Mouse (Mus musculus) megakaryocyte, adult 5-6 weeks (primary cell): Measurements from ENCODE around the gene Rxfp1. TPM values are rescaled to one million over a fixed set of nuclear protein-coding genes. Genes with fewer than 3 reads are reported as not detected.
"Not testable (repeated sequence)": the region's sequence is repeated elsewhere in the genome, so short reads cannot be mapped to it uniquely, and the experiment has no call there.

Source experiments
- ATAC-seq: 2 replicates; pipeline ENCODE4 v1.8.0; 2016; ENCODE audit warnings: mild to moderate bottlenecking, inconsistent platforms; ENCODE audit not compliant: poor library complexity, severe bottlenecking
- total RNA-seq, 2 experiments: library from RNA; stranded (forward) in 1 of 2; stranded (reverse) in 1 of 2; fragments of 153-499, 151-499 nt in 1 of 2; fragments of 221-1000, 200-1000 nt in 1 of 2; gene quantifications; 2 replicates each; pipeline versions ENCODE4 v1.2.3 to v1.2.4; 2015 to 2017

The Rxfp1 gene
- not detected in 2 replicates for total RNA-seq (2015)
- total RNA-seq (2017): 0.04 TPM in 1 of 2 replicates, not detected in the other

DNA sequence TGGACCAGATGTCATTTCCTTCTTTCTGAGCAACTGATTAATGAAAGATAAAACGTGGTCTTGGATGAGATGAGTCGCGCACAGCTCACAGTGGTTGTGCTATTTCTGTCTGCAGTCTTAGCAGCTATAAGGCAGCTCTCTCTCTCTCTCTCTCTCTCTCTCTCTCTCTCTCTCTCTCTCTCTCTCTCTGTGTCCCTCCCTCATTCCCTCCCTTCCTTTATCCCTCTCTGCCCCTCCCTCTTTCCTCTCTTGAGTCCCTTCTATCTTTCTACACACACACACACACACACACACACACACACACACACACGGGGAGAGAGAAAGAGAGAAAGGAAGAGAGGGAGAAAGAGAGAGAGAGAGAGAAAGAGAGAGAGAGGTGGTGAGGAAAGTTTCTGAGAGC is at the start of gene Rxfp1:
Gene Rxfp1, minus strand, starts transcription at position 101 of the 400 bp plus-strand sequence.
- no peak for ATAC-seq

DNA sequence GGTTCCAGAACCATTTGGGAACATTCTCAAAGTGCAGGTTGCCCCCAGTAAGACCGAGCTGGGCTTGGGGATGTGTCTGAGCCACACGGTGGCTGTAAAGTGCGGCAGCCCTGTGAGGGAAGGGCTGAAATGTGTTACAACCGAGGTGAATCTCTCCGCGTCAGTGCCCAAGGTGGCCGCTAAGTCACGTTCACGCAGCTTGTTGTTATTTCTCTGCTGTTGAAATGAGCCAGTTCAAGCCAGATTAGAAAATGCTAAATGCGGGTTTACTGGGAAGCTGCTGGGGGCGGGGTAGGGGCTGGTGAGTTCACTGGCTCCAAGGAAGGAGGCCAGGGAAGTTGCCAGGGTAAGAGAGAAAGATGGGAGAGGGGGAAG is 46.7 kb upstream of the Rxfp1 start:
- ATAC-seq: no peak

DNA sequence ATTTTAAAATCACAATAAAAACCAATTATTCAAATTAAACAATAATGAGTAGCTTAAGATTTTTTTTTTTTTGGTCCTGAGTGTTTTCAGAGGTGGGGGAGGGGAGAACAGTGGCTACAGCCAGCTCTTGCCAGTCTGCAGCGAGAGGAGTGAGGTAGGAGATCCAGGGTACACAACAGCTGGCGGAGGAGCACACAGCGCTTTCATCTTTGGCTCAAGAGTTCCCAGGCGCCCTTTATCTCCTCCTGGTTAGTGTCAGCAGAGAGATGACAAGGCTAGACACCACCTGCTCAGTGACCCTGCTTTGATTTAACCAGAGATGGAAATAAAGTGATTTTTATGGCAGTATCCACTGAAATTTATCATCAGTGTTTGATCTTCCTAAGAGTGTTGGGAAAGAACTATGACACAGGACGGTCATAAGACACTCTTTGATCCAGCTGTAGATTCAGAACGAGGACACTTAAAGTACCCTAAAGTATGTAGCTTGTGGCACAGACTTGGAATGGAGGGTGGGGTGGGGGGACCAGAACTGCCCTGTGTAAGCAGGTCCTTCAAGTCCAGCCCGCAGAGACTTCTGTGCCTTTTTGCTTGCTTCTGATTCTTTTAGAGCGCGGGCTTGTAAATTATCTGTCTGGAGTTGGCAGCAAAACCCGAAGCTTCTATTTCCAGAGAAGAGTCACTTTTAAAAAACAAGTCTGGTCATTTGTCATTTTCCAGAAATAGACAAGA is 46.1 kb upstream of the Rxfp1 start:
- ATAC-seq: no peak

DNA sequence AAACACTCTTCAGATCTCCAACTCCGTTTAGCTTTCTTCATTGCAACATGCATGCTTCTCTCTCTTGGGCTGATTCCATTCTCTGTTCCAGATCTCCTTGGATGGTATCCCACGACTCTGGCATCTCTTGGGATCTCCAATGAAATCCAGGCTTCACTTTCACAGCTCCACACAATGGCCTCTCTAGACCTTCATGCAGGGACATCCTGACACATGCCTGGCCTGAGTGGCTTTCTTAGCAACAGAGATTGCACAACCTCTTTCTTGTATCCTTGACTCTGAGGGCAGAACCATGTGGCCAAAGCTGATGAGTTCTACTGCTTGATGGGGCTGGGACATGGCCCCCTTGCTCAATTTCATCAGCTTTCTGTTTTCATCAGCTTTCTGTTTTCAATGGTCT is 35.0 kb upstream of the Rxfp1 start:
- ATAC-seq: no peak

DNA sequence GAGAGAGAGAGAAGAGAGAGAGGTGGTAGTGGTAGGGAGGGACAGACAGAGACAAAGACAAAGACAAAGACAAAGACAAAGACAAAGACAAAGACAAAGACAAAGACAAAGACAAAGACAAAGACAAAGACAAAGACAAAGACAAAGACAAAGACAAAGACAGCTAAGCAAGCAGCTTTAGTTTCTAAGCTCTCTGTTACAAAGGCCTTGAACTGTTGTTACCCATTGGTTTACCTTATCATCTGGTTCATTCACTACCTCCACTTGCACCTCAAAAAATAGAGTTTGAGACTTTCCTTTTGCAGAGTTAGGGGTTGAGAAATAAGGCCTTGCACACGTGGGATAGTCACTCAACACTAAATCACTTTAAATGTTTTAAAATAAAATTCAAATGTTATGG is 16.1 kb upstream of the Rxfp1 start:
- no peak for ATAC-seq

DNA sequence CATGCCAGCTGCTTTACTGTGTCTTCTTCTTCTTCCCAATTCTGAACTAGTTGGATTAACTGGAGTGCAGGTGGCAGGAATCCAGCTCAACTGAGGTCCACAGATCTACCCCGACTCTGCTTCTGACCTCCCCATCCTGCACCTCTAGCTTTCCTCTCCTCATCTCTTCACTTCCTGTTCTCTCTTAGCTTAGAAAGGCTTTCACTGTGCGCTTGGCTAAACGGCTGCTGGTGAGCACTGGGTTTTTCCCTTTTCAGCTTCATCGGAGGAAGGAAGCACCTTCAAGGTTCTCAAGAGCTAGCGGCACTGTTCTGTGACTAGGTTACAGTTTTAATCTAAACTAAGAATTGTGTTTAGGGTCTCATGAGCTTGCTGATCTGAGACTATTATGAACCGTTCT is 8.9 kb upstream of the Rxfp1 start:
- no peak for ATAC-seq

DNA sequence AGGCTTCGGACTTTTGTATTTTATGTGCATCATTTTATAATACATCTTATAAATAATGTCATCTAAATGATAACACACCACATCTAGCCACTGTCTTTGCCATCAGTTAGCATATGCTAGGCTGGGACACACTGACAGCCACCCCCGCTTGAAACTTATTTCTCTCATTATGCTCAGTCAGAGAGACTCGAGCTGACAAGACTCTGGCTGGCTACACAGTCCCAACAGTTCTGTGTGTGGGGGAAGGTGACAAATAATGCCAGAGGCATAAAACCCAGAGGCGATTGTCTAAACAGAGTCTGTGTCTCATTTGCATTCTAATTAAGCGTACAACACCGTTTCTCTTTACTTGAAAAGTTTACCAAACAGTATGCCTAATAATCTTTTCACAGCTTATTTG is 7.4 kb upstream of the Rxfp1 start:
- ATAC-seq: no peak

DNA sequence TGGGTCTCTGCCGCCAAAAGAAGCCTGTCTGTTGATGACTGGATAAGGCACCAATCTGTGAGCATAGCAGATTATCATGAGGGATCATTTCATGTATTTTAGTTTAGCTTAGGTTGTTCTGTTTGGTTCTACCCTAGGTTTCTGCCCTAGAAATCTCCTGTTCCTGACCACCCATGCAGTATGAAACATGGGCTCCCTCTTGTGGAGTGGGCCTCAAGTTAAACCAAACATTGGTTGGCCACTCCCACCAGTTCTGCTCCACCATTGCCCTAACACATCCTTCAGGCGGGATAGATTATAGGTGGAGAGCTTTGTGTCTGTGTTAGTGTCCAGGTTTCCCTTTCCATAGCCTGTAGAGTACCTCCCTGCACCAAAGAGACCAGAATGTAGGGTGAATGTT is 6.7 kb upstream of the Rxfp1 start:
- no peak for ATAC-seq

DNA sequence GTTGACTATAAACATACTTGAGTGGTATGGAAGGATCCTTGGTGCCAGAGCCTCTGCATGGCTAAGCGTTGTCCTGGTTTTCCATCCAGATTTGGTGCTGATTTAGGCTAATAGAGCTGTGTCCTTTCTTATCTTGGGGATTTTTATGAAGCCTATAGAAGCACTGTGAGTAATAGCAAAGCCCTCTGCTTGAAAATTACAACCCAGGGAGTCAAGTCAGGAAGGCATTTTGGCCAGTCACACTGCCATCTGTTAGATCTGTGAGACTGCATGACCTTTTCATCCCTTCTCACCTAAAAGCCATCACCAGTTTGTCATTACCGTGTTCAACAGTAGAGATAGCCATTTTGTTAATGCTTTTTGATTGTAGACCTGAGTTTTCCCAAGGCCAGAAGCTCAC is 2.7 kb upstream of the Rxfp1 start:
- ATAC-seq: no peak

DNA sequence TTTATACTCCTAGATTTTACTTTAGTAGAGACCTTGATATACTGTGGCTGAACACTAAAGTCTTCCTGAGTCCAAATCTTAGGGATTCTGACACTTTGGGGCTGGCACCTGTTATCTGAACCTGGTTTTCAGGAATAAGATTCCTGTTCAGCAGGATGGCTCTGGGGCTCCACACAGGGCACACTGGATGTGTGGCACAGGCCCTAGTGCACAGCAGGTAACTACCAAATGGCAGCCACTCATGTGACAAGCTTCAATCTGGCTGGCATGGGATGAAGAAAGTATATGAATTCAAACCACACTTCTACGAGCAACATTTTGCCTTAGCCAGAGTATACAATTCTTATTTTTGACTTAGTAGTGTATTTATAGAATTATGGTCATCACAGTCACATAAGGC is 771 bp upstream of the Rxfp1 start:
- ATAC-seq: no peak

DNA sequence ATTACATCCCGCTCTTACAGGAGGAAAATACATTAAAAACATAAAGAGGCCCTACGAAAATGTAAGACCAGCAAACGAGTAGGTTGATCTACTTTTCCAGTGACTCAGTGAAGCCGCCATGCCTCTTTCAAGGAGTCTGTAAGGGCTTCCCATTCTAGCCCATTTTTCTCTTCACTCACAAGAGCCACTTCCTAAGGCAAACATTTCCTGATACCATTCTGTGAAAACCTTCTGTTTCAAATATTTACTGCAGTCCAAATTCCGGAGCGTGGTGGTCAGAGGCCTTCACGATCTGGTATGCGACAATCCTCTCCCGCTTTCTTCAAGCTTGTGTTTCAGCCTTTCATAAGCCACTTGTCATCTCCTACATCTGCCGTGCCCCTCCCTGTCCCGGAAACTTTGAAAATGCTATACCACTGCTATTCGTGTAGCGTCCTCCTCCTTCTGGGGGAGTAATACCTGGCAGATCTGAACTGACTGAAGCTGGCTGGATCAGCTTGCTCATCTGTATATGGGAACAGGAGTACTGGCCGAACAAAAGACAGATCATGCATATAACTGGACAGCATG is 11.1 kb downstream of the Rxfp1 start:
- ATAC-seq: no peak

DNA sequence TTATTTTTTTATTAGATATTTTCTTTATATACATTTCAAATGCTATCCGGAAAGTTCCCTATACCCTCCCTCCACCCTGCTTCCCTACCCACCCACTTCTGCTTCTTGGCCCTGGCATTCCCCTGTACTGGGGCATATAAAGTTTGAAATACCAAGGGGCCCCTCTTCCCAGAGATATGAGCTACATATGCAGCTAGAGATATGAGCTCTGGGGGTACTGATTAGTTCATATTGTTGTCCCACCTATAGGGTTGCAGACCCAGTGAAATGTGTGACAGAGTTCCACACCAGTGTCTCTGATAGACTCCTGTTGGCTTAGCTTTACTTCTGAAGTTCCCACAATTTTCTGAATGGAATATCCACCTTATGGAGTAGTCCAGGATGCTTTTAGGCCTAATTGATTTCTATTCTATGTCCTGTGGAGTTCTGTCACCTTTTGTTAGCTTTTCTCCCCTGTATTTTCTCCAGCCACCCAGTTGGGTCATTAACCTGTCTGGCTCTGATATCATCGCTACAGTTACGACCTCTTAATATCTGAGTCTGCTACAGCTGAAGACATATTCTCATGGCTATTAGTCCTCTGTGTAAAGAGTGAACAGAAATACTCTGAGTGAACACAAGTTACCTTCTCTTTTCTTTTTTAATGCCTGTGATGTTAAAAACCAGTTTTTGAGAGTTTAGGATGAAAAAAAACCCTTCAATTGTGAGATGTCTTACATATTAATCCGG is 16.8 kb downstream of the Rxfp1 start:
- no peak for ATAC-seq

DNA sequence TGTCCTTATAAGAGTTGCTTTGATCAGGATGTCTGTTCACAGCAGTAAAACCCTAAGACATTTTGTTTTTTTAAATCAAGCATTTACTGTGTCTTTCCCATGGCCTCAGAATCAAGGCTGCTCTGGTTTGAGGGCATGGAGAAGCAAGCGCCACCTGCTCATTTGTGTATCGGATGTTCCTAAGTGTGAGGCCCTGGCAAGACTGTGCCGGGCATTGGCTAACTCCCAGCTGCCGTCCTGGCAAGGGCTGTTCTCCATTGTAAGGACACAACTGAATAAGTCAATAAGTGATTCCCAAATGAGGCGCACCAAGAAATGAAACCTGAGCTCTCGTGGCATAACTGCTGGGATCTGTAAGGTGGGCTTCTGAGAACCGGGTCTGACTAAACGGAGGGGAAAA is 31.2 kb downstream of the Rxfp1 start:
- no peak for ATAC-seq

DNA sequence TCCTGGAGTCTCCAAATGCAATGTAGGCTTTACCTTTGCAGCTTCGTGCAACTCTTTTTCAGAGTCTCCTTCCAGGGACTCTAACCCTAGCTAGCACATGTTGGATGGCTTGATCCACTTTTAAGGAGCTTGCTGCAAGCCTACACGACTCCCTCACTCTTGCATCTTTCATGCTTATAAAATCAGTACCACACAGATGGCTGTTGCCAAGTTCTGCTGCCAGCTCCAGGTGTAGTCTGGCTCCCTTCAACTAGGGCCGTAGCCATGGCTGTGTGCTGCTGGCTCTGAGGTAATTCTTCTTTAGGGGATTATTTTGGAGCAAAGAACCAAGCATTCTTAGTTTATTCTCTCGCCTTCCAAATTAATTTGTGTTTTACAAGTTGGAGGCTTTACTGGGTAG is 34.5 kb downstream of the Rxfp1 start:
- no peak for ATAC-seq

DNA sequence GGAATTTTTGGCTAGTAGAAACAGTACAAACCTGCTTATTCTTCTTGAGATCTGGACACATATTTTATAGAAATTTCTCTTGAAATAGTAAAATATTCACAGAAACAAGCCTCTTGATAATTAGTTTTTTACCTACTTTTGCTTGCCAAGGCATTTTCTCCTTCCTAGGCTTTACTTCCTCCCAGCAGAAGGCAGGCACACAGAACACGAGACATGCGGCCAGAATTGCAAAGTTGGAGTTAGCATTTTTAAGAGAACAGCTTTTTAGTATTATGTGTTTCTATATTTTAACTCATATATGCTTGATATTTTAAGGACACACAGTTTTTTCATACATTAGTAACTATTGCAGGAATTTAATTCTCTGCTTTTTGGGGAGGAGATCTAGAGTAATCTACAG is 45.7 kb downstream of the Rxfp1 start:
- ATAC-seq: no peak

DNA sequence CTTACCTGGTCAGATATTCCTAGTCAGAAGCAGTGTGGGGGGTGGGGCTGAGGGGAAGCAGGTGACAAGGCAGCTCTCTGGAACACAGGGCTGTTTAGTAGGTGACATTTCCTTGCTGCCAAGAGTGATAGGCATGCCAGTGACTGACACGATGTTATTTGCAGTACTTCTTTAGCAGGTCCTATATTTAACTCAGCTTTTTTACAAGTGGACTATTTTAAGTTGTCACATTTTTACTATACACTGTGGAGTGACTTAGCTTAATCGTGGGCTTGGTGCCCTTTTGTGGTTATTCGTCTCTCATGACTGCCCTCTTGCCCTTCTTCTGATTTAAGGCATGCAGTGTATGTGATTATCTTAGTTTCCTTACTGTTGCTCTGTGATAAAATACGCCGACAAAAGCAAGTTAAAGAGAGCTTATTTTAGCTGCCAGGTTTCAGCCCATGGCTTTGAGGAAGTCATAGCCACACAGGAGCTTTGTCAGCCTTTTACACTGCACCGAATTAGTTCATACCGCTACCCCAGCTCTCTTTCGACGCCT is 47.5 kb downstream of the Rxfp1 start:
- ATAC-seq: no peak

DNA sequence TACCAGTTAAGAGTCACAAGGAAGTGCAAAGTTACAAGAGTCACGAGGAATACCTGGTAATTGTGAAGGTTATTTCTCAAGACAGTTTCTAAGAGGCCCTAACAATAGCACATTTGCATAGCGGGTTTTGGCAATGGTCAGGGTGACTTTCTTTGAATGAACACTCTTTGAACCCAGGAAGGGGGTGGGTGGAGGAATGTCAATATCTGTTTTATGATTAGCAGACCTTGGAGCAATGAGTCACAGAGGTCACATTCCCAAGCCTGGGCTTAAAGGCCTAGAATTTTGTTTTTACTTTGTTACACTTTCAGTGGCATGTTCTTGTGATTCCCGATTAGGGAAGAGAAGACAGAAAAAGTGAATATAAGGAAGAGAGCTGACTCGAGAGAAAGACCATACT is 49.6 kb downstream of the Rxfp1 start:
- ATAC-seq: not testable (repeated sequence)

DNA sequence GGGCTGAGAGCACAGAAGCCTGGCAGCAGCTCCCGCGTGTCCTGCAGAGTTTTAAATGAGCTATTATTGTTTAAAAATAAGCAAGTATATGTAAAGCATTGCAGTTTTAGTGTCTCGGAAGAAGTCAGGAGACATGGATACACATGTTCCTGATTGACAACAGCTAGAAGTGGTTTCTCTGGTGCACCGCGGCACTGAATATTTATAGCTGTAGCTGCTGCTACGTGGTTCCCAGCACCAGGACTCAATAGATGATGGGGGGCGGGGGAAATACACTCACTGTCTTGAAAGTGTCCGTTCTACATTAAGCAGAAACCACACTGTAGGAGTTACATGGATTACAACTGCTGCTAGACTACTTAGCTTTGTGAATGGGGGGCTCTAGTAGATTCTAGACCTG is 54.2 kb downstream of the Rxfp1 start:
- ATAC-seq: no peak

DNA sequence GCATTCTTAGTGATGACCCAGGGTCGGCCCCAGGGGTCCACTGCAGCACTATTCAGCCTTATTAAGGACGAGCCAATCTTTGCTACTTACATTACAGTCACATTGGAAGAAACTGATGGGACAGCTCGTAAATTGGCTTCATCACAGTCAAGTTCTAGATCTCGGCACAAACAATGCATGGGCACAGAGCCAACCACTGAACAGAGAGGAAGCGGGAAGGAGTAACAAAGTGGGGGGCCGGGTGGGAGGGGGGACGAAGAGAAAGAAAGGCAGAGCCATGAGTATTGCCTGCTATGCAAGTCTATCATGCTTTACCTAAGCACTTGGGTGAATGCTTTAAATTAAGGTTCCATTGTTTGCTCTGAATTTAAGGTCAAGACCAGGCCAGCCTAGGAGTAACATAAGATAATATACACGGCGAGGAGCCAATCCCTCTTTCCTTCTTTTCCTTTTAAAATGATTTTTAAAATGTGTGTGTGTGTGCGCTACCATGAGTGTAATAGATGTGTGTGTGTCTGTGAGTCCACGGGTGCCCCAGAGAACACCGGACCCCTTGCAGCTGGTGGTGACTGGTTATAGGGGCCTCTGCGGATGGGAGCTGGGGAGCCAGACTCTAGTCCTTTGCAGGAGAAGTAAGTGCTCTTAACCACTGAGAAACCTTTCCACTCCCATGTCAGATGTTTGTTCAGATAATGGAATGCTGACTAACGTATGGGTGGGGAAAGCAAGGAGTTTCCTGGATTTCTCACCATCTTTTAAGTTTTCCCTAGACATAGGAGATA is 55.1 kb downstream of the Rxfp1 start:
- no peak for ATAC-seq

DNA sequence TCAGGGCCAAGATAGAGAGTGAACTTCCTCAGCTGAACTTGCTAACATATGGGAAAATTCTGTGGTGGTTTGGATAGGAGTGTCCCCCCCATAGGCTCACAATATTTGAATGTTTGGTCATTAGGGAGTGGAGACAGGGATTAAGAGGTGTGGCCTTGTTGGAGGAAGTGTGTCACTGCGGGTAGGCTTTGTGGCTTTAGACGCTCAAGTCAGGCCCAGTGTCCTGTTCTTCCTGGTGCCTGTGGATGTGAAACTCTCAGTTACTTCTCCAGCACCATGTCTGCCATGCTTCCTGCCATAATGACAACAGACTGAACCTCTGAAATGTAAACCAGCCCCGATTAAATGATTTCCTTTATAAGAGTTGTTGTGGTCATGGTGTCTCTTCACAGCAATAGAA is 61.3 kb downstream of the Rxfp1 start:
- peak; percentile 62 for ATAC-seq

DNA sequence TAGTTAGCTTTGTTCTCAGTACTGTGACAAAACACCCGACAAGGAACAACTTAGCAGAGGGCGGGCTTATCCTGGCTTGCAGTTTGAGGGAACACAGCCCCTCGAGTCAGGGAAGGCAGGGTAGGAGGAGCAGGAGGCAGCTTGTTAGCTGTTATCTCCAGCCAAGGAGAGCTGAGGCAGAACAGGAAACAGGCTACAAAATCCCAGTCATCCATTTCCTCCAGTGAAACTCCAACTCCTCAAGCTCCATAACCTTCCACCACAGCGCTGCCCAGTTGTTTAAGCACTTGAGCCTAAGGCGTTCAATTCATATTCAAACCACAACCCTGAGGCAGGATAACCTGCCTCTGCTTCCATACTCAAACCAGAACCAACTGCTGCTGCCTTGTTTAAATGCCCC is 63.0 kb downstream of the Rxfp1 start:
- no peak for ATAC-seq
